Mouse (Mus musculus): ENCODE data around the gene Cenpu. TPM values are rescaled to one million over a fixed set of nuclear protein-coding genes. Genes with fewer than 3 reads are reported as not detected.

The Cenpu gene
- polyA plus RNA-seq, 1 experiment from 2014 or later, result 21.6 TPM

DNA sequence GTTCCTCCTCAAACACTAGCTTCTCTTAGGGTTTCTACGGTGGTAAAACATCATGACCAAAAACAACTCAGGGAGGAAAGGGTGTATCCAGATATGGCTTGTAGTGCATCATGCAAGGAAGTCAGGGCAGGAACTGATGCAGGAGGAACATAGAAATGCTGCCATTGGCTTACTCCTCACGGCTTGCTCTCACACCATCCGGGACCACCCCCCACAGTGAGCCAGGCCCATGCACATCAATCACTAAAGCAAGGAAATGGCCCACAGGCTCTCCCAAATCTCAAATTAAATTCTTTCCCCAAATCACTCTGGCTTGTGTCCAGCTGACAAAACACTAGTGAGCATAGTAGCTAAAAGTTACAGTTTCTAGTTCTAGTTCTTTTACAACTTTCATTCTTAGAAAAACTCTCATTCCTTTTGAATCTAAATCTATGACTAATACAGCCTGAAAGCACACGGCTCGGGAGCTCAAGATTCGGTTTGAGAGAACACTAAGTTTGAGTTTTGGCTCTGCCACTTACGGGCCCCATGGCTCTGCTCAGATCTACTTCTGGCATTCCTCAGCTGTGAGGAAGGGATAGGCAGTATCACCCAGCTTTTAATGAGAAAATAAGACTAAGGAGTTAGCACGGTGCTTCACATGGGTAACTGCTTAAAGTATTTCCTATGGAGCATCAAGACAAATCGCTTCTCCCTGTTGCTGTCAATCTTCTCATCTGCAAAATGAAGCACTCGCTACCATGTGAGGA is 49.3 kb downstream of the Cenpu start:
- Histone ChIP-seq H3K4me1 (replicated peaks) (peaks cover 43% of the 10 kb centered on the region), H3K36me3 (peaks cover 30% of the 10 kb centered on the region), H3K4me2 (no peak overlapping the region), H3K9me3 (replicated peaks) (no peaks in the 10 kb centered on the region), H3K9ac (no peak overlapping the region), H3K27me3 (no peaks in the 10 kb centered on the region), H3K27ac (no peak overlapping the region), H3K4me3 (replicated peaks) (no peak overlapping the region)
- DNase-seq (no peak), ATAC-seq (ENCODE audit: low read depth) (no peak)
- WGBS (ENCODE audit: insufficient replicate concordance), result 56% methylated on average over 10 of the region's 10 CpGs

- Histone ChIP-seq H3K36me3 (peaks cover 23% of the 10 kb centered on the region), H3K4me1 (replicated peaks) (peaks cover 21% of the 10 kb centered on the region), H3K27me3 (no peaks in the 10 kb centered on the region), H3K9ac (no peak overlapping the region), H3K4me3 (replicated peaks) (no peak overlapping the region), H3K4me2 (no peak overlapping the region), H3K9me3 (replicated peaks) (no peaks in the 10 kb centered on the region), H3K27ac (no peak overlapping the region)
- DNase-seq (no peak), ATAC-seq (ENCODE audit: low read depth) (no peak)
- 86% methylated on average over 5 of the region's 5 CpGs for WGBS (ENCODE audit: insufficient replicate concordance)
Observed at GRCm38 (mm10) chr8:46603587-46603986, 51.8 kb downstream of the Cenpu start.

DNA sequence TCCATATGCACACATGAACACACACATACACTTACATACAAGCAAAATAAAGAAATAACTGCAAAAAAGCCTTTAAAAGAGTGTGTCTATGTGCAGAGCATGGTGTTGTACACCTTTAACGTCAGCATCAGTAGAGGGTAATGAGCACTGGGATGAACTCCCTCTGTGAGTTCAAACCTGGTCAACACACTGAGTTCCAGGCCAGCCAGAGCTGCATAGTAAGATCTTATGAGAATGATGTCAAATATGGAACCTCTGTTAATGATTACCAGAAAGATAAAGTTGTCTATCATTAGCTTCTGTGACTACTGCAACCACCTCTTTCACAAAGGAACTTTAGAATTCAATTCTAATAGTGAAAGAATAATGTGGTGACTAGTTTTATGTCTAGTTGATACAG is 55.1 kb downstream of the Cenpu start:
- no peak for ATAC-seq (ENCODE audit: low read depth)
- Histone ChIP-seq H3K9ac (no peak overlapping the region), H3K4me3 (replicated peaks) (no peak overlapping the region), H3K4me1 (replicated peaks) (0 out of 2 replicates have a peak, but pooled peaks cover 2% of the 10 kb centered on the region), H3K27me3 (no peaks in the 10 kb centered on the region), H3K4me2 (no peak overlapping the region), H3K27ac (no peak overlapping the region), H3K36me3 (peaks cover 42% of the 10 kb centered on the region), H3K9me3 (replicated peaks) (no peaks in the 10 kb centered on the region)
- WGBS (ENCODE audit: insufficient replicate concordance), result 81% methylated on average over 1 of the region's 1 CpGs
- DNase-seq, result no peak

- H3K27me3 ChIP-seq, result no peaks in the 10 kb centered on the region
- H3K4me2 ChIP-seq, result no peak overlapping the region
- no peak overlapping the region for H3K27ac ChIP-seq
- H3K4me3 ChIP-seq (replicated peaks), result no peak overlapping the region
- H3K9ac ChIP-seq, result no peak overlapping the region
- WGBS (ENCODE audit: insufficient replicate concordance), result 70% methylated on average over 8 of the region's 8 CpGs
- H3K9me3 ChIP-seq (replicated peaks), result no peaks in the 10 kb centered on the region
- H3K36me3 ChIP-seq, result peaks cover 27% of the 10 kb centered on the region
- no peak for DNase-seq
- peaks cover 29% of the 10 kb centered on the region for H3K4me1 ChIP-seq (replicated peaks)
- no peak for ATAC-seq (ENCODE audit: low read depth)
Observed at GRCm38 (mm10) chr8:46611557-46611956, 59.7 kb downstream of the Cenpu start.

GRCm38 (mm10) chr8:46612913-46613312 is 61.1 kb downstream of the Cenpu start:
- DNase-seq (no peak), ATAC-seq (ENCODE audit: low read depth) (no peak)
- H3K9ac ChIP-seq, result no peak overlapping the region
- peaks cover 28% of the 10 kb centered on the region for H3K4me1 ChIP-seq (replicated peaks)
- peaks cover 19% of the 10 kb centered on the region for H3K36me3 ChIP-seq
- H3K9me3 ChIP-seq (replicated peaks), result no peaks in the 10 kb centered on the region
- no peak overlapping the region for H3K4me3 ChIP-seq (replicated peaks)
- H3K4me2 ChIP-seq, result no peak overlapping the region
- H3K27ac ChIP-seq, result no peak overlapping the region
- WGBS (ENCODE audit: insufficient replicate concordance), result 85% methylated on average over 4 of the region's 4 CpGs
- H3K27me3 ChIP-seq, result no peaks in the 10 kb centered on the region

- 83% methylated on average over 4 of the region's 4 CpGs for WGBS (ENCODE audit: insufficient replicate concordance)
- H3K9ac ChIP-seq, result no peak overlapping the region
- H3K4me2 ChIP-seq, result no peak overlapping the region
- H3K4me3 ChIP-seq (replicated peaks), result no peak overlapping the region
- H3K4me1 ChIP-seq (replicated peaks), result peaks cover 33% of the 10 kb centered on the region
- peaks cover 19% of the 10 kb centered on the region for H3K36me3 ChIP-seq
- H3K27ac ChIP-seq, result no peak overlapping the region
- ATAC-seq (ENCODE audit: low read depth) (no peak), DNase-seq (no peak)
- H3K9me3 ChIP-seq (replicated peaks), result no peaks in the 10 kb centered on the region
- no peaks in the 10 kb centered on the region for H3K27me3 ChIP-seq
Observed at GRCm38 (mm10) chr8:46613377-46613776, 61.5 kb downstream of the Cenpu start.

DNA sequence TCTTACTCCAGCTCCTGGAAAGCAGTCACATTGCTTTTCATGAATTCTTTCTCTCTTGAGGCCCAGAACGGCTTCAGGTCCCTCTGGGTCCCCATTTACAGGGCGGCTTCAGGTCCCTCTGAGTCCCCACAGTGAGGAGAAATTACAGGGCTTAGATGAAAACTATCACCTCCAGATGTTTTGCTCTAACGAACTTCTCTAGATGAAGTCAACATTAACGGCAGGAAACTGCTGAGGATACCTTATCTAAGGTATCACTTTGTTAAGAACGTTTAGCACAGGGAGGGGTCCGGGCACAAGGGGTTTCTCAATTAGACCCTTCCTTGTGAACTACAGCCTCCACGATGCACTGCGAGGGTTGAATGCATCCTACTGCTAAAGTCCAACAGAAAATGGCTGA is 64.1 kb downstream of the Cenpu start:
- peak overlapping the region; percentile 83 for H3K27ac ChIP-seq
- no peaks in the 10 kb centered on the region for H3K9me3 ChIP-seq (replicated peaks)
- H3K36me3 ChIP-seq, result peaks cover 9% of the 10 kb centered on the region
- H3K4me1 ChIP-seq (replicated peaks), result peaks cover 53% of the 10 kb centered on the region
- H3K4me3 ChIP-seq (replicated peaks), result peak overlapping the region; percentile 83
- DNase-seq (no peak), ATAC-seq (ENCODE audit: low read depth) (no peak)
- no peaks in the 10 kb centered on the region for H3K27me3 ChIP-seq
- peak overlapping the region; percentile 75 for H3K9ac ChIP-seq
- peak overlapping the region; percentile 96 for H3K4me2 ChIP-seq
- WGBS (ENCODE audit: insufficient replicate concordance), result 17% methylated on average over 8 of the region's 8 CpGs

DNA sequence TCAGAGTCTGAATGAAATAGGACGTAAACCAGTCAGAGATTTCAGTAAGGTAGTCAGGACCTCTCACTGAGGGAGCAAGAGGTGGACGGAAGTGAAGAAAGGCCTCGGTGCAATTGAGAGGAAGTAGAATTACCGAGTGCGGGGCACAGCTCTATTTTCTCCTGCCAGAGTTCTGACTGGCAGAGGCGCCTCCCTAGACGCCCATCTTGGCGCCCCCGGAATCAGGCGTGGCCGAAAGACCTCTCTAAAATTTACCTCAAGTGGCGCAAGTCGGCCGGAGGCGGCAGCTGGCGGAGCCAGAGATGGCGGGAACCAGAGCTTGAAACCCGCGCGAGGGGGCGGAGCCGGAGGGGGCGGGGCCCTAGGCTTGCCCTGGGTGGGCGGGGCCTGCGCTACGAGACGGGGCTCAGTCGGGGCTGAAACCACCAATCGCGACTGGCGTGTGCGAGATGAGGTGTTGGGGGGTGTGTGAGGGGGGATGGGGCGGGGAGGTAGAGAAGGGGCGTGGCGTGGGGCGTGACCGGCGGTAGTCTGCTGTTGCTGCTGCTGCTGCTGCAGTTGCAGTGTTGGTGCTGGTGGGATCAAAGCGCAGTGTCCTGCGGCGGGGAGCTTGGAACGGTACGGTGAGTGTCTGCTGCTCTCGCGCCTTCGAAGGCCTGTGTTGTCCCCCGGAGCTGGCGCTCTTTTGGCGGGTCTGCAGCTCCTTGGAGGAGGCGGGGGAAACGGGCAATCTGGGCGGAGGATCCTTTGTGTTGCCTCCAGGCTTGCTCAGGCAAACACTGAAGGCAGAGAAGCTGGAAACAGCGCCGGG is 65.3 kb downstream of the Cenpu start, which contains the start of the genes Primpol and Casp3:
Primpol (minus strand) TSS at position 334 of the 811 bp plus-strand sequence.
Casp3 (plus strand) TSS at position 413 of the 811 bp plus-strand sequence.
- DNase-seq (peak; percentile 96), ATAC-seq (ENCODE audit: low read depth) (peak; percentile 92)
- WGBS (ENCODE audit: insufficient replicate concordance), result under 1% methylated on average over 53 of the region's 54 CpGs
- H3K27me3 ChIP-seq, result no peaks in the 10 kb centered on the region
- peaks cover 56% of the 10 kb centered on the region for H3K4me1 ChIP-seq (replicated peaks)
- H3K4me3 ChIP-seq (replicated peaks), result peak within 1 kb of the TSS; percentile 83
- H3K36me3 ChIP-seq, result no peaks in the 10 kb centered on the region
- H3K4me2 ChIP-seq, result peak within 1 kb of the TSS; percentile 96
- H3K9ac ChIP-seq, result peak within 1 kb of the TSS; percentile 88
- peak within 1 kb of the TSS; percentile 90 for H3K27ac ChIP-seq
- no peaks in the 10 kb centered on the region for H3K9me3 ChIP-seq (replicated peaks)

- peak overlapping the region; percentile 83 for H3K4me3 ChIP-seq (replicated peaks)
- H3K27ac ChIP-seq, result peak overlapping the region; percentile 90
- no peaks in the 10 kb centered on the region for H3K27me3 ChIP-seq
- no peaks in the 10 kb centered on the region for H3K36me3 ChIP-seq
- 0% methylated on average over 38 of the region's 38 CpGs for WGBS (ENCODE audit: insufficient replicate concordance)
- no peaks in the 10 kb centered on the region for H3K9me3 ChIP-seq (replicated peaks)
- peak overlapping the region; percentile 96 for H3K4me2 ChIP-seq
- peak; percentile 56 for ATAC-seq (ENCODE audit: low read depth)
- peaks cover 59% of the 10 kb centered on the region for H3K4me1 ChIP-seq (replicated peaks)
- peak; percentile 57 for DNase-seq
- H3K9ac ChIP-seq, result peak overlapping the region; percentile 88
Observed at GRCm38 (mm10) chr8:46617690-46618620, 66.1 kb downstream of the Cenpu start.

GRCm38 (mm10) chr8:46618639-46619320 is 67.0 kb downstream of the Cenpu start:
- ATAC-seq (ENCODE audit: low read depth), result no peak

More at GRCm38 (mm10) chr8:46618639-46619320, 67.0 kb downstream of the Cenpu start:
- Histone ChIP-seq H3K4me3 (replicated peaks) (peak overlapping the region; percentile 83), H3K4me2 (peak overlapping the region; percentile 96), H3K4me1 (replicated peaks) (peaks cover 54% of the 10 kb centered on the region), H3K27me3 (no peaks in the 10 kb centered on the region), H3K36me3 (no peaks in the 10 kb centered on the region), H3K9me3 (replicated peaks) (no peaks in the 10 kb centered on the region), H3K27ac (peak overlapping the region; percentile 90; the same call in 1 of the 2 replicates), H3K9ac (peak overlapping the region; percentile 88)
- no peak for DNase-seq
- WGBS (ENCODE audit: insufficient replicate concordance), result 7% methylated on average over 10 of the region's 10 CpGs

Data from liver, embryonic 13.5 days (tissue).